Mouse (Mus musculus): ENCODE measurements around the gene Sprtn. TPM values are rescaled to one million over a fixed set of nuclear protein-coding genes. Genes with fewer than 3 reads are reported as not detected.

Gene Sprtn
- total and polyA plus RNA-seq, 3 experiments = 27.2 to 31.8 TPM; not detected in 1

- TF ChIP-seq UBTF (IDR thresholded peaks at IDR 0.05; ENCODE audit: borderline replicate concordance, insufficient read depth, low read depth, low read length) = no peak
- peak; percentile 88 for TF ChIP-seq RCOR1 (IDR thresholded peaks at IDR 0.05; ENCODE audit: low read depth, low read length)
- no peak for TF ChIP-seq BHLHE40 (IDR thresholded peaks at IDR 0.05; ENCODE audit: borderline replicate concordance, low read depth, low read length)
- peak; percentile 40 for TF ChIP-seq TAL1 (IDR thresholded peaks at IDR 0.05; ENCODE audit: low read length)
- TF ChIP-seq MAX (IDR thresholded peaks at IDR 0.05; ENCODE audit: low read length) = peak; percentile 45; the same call in 1 of the 2 replicates
- no peak for TF ChIP-seq MEF2A (IDR thresholded peaks at IDR 0.05; ENCODE audit: extremely low read depth, insufficient replicate concordance, low read depth, low read length, poor library complexity, severe bottlenecking)
- TF ChIP-seq ZKSCAN1 (IDR thresholded peaks at IDR 0.05; ENCODE audit: low read depth, low read length) = no peak
- no peak for TF ChIP-seq JUND (IDR thresholded peaks at IDR 0.05; ENCODE audit: low read depth, low read length)
- peak; percentile 70; the same call in 1 of the 2 replicates for TF ChIP-seq ETS1 (IDR thresholded peaks at IDR 0.05; ENCODE audit: low read depth, low read length)
- no peak for TF ChIP-seq CHD1 (IDR thresholded peaks at IDR 0.05; ENCODE audit: low read depth, low read length)
- TF ChIP-seq ZMIZ1 (IDR thresholded peaks at IDR 0.05; ENCODE audit: low read depth, low read length) = no peak
- no peak for TF ChIP-seq RAD21 (IDR thresholded peaks at IDR 0.05; ENCODE audit: low read depth, low read length)
- TF ChIP-seq TBP (IDR thresholded peaks at IDR 0.05; ENCODE audit: low read depth, low read length) = peak; percentile 52; the same call in 1 of the 2 replicates
- peak; percentile 67 for TF ChIP-seq MYC (IDR thresholded peaks at IDR 0.05; ENCODE audit: low read depth, low read length)
- no peak for TF ChIP-seq SMC3 (IDR thresholded peaks at IDR 0.05; ENCODE audit: low read depth, low read length)
- TF ChIP-seq MAFK (IDR thresholded peaks at IDR 0.05; ENCODE audit: borderline replicate concordance, low read depth, low read length) = no peak
Observed at GRCm38 (mm10) chr8:124866669-124867068, 31.0 kb upstream of the Sprtn start (continued).

GRCm38 (mm10) chr8:124867126-124867525 is 30.6 kb upstream of the Sprtn start:
- H3K9ac ChIP-seq (ENCODE audit: control insufficient read depth, low read depth, low read length, poor library complexity, severe bottlenecking) = no peak overlapping the region
- DNase-seq (ENCODE audit: low read depth, low spot score) = no peak
- H3K27ac ChIP-seq (ENCODE audit: control insufficient read depth, low read depth, low read length) = peak overlapping the region; percentile 87
- H3K9me3 ChIP-seq (replicated peaks; ENCODE audit: insufficient read depth, low read length) = no peaks in the 10 kb centered on the region
- no peaks in the 10 kb centered on the region for H3K27me3 ChIP-seq (ENCODE audit: control insufficient read depth in 1 of 2, insufficient read depth in 2 of 2, low read length in 2 of 2)
- H3K4me3 ChIP-seq (ENCODE audit: control insufficient read depth in 1 of 2, insufficient read depth in 1 of 2, low read depth in 2 of 2, low read length in 2 of 2) = no peak overlapping the region
- TF ChIP-seq POLR2AphosphoS5 (IDR thresholded peaks at IDR 0.05; ENCODE audit: borderline replicate concordance, low read depth, low read length) (no peak), GABPA (IDR thresholded peaks at IDR 0.05; ENCODE audit: low read depth, low read length) (no peak), CHD1 (IDR thresholded peaks at IDR 0.05; ENCODE audit: low read depth, low read length) (0 out of 2 replicates have a peak, but pooled peaks have one; percentile 15)
- peaks cover 4 to 36% of the 10 kb centered on the region in 2 experiments for H3K36me3 ChIP-seq (ENCODE audit: control insufficient read depth in 1 of 2, insufficient read depth in 2 of 2, low read length in 2 of 2)
- H3K4me1 ChIP-seq (ENCODE audit: control insufficient read depth in 1 of 2, insufficient read depth in 2 of 2, low read length in 2 of 2) = peaks cover 25 to 46% of the 10 kb centered on the region in 2 experiments
- peaks cover 65% of the 10 kb centered on the region for H3K79me2 ChIP-seq (ENCODE audit: control insufficient read depth, insufficient read depth, low read length, poor library complexity)

All from MEL (cell line).